Mouse (Mus musculus) adipocyte (in vitro differentiated cells): ENCODE data around the gene Tmem63b.

ENCODE experiments used
- DNase-seq: peaks from one replicate; pipeline ENCODE4 v3.0.0-alpha.2; 2016; ENCODE audit warnings: low spot score

Gene Tmem63b

DNA sequence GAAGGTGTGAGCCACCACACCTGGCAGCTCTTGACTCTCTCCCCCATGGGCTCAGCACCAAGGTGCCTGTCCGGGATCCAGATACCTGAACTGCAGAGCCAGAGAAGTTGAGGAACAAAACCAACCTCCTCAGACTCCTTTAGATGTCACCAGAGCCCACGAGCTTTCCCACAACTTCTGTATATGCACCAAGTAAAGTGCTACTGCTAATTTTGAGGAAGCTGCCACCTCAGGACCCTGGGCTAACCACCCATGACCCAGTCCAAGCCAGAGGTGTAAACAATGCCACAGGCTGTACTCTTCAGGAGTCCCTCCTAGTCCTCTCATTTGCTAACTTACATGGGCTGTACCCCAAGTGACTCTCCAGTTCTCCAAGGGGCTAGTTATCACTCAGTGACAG is 14.1 kb downstream of the Tmem63b start:
- no peak for DNase-seq

DNA sequence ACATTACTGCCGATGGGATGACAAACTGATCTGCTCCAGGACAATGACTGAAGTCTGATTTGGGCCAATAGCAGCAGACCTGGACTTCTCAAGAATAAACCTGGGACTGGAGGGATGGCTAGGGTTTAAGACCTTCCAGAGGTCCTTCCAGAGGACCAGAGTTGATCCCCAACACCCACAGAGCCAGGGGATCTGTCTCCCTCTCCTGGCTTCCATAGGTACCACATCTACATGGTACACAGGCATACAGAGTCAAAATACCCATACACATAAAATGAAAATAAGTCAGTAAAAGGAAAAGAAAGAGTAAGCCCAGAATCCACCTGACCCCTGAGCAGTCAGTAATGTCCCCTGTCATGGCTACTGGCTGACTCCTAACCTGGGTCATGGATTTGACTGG is 14.9 kb downstream of the Tmem63b start:
- DNase-seq = no peak

DNA sequence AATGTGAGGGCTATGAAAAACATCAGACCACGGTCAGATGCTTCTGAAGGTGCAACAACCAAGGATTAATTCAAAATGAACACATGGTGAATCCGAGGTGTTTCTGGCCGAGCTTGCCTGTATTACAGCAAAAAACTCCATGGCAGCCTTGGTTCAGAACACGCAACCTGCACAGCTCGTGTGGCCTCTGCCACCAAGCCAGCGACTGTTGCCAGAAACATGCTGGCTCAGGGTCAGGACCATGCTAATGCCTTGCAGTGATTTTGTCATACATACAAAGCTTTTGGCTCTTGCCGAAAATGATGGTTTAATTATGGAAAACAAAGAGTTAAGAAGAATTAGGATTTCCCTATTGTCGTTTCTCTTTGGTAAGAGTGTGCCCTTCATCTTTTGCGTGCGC is 18.7 kb downstream of the Tmem63b start:
- no peak for DNase-seq

DNA sequence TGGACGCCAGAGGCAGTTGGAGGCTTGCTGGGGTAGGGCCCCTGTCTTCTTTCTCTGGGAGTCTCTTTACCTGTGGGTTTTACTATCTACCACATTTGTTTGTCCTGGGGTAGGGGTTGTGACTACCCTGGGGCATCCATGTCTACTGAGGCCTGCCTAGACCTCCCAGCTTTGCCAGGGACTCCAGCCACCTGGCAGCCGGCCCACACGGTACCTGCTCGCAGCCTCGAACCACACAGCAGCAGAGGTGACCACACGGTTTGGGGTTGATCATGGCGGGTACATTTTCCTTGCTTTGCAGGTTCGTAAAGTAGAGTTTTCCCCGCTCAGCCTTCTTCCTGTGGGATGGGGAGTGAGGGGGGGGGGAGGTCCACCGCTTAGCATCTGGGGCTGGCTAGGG is 19.2 kb downstream of the Tmem63b start:
- no peak for DNase-seq

DNA sequence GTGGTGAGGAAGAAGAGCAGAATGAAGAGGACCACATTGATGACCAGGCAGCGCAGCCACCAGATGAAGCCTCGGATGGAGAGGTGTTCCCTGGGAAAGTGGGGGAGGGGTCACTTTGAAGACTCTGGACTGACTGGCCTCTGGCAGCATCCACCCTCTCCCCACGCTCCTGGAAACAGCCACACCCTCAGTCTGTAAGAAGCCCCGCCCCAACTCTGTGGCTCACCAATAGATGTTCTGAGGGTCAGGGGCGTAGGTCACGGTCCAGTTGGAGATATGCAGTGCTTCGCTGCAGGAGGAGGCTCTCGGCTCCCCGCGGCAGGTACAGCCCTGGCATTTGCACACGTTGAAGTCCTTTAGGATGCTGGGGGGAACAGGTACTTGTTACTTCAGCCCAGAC is 20.6 kb downstream of the Tmem63b start:
- no peak for DNase-seq

DNA sequence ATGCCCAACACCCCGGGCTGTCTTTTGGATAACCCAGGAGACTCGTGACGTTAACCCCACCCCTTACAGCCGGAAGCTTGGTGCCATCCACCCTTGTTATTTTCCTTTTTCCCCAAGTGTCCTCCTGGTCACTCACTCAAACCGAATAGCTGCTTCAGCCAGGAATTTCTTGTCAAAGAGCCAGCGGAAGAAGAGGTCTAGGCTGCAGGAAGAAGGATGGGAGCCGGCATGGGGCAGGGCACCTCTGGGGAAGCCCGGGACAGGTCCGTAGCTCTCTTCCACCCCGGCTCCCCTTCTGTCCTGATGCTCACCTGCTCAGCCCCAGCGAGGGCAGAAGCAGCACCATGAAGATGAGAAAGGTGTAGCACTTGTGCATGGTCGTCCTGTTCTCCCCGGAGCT is 22.1 kb downstream of the Tmem63b start:
- DNase-seq = no peak

DNA sequence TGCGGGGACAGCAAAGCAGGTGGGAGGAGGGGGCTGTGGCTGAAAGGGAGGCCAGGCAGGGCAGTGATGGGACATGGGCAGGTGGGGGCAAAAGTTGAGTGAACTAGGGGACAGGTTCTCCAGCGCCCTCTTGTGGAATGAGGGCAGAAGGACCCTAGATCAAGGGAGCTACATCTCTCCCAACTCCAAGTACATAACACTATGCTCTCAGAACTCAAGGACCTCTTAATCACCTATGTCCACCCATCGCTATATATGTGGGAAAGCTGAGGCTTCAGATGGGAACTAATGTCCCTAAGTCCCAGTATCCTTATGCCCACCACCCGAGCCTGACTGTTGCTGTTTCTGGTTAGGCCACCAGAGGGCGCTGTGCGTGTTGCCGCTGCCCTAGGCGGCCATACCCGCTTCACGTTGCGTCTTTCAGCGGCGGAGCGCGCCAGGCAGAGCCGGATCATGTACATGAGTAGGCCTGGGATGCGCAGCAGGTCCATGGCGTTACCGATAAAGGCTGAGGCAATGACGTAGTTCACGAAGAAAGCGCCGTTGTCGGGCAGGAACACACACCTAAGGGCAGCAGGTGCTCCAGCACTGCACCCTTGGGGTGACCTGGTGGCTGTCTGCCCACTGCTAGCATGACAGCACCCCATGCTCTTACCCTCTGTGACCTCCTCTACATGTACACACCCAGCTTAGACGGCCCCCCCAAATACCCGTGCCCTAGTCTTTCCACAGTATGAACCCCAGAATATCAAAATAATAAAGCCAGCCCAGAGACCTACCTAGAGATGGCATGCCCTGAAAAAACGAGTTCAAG is 23.4 kb downstream of the Tmem63b start:
- DNase-seq = no peak

DNA sequence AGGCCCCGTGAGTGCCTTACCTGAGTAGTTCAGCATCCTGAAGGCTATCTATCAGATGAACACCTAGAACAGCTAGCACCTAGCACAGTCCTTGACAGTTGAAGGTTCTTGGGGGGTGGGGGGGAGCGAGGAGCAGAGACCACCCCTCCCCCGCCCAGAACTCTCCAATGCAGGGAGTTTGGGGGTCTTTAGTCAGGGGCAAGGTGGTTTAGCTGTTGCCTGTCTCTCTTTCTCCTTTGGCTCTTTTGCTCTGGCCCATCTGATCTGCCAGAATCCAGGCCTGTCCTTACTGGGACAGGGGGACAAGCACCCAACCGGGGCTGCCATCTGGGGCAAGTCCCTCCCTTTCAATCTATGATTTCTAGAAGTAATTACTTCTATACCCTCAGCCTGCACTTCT is 27.5 kb downstream of the Tmem63b start, which contains the start of gene Capn11:
TSS of gene Capn11 (minus strand) at position 101 of the 400 bp plus-strand sequence.
- no peak for DNase-seq

DNA sequence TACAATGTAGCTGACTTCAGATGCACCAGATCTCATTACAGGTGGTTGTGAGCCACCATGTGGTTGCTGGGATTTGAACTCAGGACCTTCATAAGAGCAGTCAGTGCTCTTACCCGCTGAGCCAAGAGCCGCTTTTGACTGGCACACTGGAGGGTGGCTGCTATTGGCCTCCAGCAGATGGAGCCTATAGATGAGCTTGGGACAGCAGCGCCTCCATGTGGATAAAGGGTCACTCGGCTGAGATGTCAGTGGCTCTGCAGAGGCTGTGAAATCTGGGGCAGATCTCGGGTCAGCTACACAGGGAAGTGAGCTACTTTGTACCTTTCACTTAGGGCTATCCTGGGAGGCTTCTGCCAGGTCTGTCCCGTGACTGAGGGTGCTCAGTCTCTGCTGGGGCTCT is 30.9 kb downstream of the Tmem63b start:
- peak; percentile 47 for DNase-seq

DNA sequence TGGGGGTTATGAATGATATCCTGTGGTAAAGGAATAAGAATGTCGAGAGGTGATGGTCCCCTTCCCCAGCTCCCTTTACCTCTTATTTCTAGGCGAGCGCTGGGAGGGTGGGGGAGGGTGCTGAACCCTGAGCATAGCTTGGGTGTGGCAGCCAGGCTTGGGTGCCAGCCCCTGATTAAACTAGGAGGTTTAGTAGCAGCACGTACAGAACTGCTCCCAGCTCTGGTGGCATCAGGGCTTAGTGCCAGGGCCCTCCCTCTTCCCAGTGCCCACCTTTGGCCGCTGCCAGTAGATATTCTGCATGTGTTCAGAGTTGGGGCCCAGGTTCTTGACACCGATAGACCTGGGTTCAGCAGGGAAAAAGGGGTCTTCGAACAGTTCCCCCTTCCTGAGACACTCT is 33.5 kb downstream of the Tmem63b start:
- no peak for DNase-seq

DNA sequence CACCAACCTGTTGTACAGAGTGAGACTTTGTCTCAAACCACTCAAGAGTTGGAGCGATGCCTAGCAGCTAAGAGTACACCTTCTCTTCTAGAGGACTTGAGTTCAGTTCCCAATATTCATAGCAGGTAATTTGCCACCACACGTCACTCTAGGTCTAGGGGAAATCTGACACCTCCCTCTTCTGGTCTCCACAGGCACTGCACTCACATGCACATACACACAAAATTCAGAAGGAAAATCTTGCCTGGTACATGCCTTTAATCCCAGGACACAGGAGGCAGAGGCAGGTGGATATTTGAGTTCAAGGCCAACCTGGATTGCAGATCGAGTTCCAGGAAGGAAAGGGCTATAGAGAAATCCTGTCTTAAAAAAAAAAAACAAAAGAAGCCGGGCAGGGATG is 42.5 kb downstream of the Tmem63b start:
- DNase-seq = no peak

DNA sequence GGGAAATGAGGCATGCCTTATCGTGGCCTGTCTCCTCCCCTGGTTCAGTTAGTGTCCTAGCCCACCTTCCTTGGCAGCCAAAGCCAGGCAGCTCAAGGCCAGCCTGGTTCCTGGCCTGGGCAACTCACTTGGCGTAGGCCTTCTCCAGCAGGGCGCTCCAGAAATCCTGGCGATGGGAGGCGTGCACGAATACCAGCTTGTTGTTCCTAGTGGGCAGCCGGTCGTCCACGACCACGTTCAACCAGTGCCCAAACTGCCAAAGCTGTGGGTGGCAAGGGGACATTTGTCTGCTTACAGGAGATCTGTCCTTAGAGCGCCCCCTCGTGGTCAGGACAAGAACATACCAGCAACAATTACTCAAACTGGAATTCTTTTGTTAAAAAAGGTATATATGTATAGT is 44.0 kb downstream of the Tmem63b start:
- DNase-seq = peak; percentile 80

DNA sequence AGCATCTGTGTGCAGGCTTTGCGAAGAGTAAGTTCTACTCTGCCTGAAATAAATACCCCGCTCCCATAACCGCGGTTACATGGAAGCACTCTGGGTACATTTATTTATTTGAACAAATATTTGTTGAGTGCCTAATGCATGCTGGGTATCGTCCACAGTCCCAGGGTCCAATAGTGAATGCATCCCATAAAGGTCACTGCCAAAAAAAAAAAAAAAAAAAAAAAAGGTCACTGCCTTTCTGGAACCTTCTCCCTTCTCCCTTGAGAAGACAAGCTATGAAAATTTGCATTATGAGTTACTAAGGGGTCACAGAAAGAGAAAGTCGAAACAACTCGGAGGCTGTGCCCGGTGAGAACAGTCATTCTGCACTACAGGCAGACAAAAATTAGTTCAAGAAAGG is 44.7 kb downstream of the Tmem63b start:
- DNase-seq = no peak

DNA sequence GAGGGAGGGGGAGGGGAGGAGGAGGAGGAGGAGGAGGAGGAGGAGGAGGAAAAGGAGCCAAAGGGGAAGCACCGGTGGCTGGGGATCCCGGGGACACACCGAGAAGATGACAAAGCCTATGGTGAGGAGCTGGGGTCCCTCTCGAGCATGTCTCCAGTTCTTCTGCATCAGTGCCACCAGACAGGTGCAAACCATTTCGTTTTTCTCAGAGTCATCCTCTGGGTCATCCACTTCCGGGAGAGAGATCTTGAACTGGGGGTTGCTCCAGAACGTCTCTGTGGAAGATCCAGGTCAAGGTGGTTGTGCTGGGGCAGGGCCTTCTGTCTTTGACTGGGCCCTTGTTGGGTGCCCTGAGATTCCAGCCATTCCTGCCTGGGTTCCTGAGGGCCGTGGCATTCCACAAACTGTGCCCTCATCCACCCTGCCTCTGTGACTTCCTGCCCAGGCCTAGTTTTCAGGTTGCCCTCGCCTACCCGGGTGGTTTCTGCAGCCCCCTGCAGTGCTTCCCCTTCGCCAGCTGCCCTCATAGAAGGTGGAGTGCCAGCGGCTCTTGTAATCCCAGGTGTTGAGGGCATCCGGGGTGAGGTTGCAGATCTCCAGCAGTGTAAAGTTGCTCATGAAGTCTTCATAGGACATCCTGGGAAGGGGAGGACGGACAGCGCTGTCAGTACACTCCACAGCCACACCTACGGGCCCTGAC is 48.0 kb downstream of the Tmem63b start:
- DNase-seq = no peak

DNA sequence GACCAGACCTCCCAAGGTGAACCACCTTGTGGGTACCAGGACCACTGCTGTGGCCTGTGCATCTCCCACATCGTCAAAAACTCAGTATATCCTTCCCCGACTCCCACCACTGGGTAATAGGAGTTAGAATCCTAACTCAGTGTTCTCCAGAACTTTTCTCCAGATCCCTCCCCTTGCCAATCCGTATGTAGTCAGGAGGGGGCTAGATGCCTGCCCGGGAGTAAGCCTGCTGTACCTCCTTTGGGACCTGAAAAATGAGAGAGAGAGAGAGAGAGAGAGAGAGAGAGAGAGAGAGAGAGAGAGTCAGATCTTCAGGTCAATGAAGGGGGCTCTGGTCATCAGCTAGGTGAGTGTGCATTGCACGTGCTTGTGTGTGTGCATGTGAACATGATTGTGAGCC is 52.7 kb downstream of the Tmem63b start:
- DNase-seq = peak; percentile 73

DNA sequence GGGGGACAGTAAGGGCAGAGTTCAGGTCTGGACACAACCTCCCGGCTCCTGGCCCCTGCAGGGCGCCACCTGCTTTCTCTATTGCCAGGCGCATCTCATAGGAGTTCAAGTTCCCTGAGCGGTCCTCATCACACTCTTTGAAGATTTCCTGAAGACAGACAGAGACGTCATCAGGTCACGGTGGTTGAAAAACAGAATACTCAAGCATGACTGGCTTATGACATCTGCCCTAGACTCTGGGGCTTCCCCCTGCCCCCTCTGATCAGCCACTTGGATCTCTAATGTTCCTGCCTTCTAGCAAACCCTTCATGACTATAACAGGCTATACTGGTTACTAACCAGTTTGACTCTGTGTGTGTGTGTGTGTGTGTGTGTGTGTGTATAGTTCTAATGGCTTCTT is 54.8 kb downstream of the Tmem63b start:
- no peak for DNase-seq

DNA sequence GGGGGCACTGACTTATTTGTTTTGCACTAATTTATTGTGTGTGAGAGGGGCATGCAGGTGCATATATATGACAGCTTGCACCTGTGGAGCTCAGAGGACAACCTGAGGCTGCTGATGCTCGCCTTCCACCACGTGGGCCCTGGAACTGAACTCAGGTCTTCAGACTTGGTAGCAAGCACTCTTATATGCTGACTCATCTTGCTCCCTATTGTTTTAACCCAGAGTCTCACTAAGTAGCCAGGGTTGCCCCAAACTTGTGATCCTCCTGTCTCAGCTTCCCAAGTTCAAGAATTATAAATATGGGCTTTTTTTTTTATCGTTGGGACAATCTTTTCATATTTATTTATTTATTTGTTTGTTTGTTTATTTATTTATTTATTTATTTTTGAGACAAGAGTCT is 55.7 kb downstream of the Tmem63b start:
- no peak for DNase-seq

DNA sequence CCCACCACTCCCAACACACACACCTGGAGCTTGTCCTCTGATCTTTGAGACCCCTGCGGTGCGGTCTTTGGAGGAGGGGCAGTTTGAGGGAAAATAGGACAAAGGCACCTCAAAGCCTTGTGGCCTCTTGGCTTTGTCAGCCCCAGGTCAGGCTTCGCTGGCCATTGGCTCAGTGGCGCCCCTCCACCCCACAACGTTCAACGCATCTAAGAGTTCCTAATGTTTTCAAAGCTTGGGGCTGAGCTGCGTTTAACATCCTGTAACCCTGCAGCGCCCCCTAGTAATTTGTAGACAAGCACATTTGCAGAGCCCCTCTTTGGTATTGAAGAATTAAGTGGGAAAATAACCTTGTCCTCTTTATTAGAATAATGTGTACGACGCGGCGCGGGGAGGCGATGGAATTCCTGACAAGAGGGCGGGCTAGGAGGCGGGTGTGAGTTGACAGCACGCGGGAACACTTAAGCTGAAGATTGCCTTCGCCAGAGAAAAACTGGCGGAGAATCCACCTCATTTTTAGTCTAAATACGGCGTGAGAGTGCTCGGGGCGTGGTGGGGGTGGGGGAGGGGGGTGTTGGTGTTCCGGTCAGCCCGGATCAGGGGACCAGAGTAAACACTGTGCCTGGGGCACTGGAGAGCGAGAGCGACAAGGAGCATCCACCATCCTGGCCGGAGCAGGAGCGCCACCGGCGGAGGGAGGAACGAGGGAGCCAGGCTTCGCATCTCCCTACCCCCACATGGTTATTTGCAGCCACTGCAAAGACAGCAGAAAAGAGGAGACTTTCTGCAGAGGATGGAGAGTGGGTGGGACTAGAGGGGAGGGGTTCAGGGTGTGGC is 56.6 kb downstream of the Tmem63b start:
- DNase-seq = no peak

DNA sequence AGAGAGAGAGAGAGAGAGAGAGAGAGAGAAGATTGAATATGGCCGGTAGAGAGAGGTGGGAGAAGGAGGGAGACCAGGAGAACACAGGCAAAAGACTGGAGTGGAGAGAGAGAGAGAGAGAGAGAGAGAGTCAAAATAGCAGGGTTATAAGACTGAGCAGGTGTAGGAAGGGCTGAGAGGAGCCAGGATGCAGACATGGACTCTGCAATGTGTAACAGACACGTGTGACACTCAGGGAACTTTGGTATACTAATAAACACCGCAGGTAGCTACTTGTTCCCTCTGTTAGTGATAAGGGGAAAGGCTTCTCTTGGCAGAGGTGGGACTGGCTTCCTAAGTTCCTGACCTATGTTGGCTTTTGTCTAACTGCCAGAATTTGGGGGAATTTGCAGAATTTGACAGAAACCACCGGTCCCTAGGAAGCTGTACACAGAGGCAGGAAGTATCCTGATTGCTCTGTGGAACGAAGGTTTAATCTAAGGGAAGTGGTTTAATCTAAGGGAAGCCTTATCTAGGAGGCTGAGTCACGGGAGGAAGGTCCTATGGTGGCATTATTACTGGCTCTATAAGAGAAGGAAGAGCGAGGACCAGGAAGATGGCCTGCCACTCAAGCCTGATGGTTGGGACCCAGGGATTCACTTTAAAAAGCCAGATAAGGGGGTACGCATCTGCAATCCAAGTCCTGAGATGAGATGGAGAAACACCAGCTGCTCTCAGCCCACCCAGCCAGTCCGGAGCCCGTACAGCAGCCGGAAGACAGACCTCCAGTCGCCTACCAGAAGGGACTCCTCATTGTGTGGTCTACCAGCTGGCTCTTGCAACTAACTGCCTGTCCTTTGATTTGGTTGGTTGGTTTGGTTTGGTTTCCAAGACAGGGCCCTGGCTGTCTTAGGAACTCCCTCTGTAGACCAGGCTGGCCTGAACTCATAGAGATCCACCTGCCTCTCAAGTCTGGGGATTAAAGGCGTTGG is 57.5 kb downstream of the Tmem63b start:
- DNase-seq = no peak

DNA sequence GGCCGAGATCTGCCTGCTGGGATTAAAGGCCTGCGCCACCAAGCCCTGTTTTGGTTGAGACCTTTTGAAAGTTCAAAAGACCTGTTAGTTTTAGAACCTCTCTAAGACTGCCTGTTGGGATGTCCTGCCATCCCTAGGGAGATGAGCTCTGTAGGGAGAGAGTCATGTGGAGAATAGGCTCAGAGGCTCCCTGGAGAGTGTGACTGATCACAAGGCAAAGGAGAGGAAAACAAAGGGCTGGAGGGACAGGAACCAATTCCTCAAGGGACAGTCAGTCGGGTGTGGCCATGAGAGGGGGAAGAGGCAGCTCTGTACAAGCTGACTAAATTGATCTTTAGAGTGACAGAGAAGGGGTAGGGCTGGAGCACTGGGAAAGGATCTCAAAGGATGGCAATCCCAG is 58.5 kb downstream of the Tmem63b start:
- DNase-seq = peak; percentile 52

DNA sequence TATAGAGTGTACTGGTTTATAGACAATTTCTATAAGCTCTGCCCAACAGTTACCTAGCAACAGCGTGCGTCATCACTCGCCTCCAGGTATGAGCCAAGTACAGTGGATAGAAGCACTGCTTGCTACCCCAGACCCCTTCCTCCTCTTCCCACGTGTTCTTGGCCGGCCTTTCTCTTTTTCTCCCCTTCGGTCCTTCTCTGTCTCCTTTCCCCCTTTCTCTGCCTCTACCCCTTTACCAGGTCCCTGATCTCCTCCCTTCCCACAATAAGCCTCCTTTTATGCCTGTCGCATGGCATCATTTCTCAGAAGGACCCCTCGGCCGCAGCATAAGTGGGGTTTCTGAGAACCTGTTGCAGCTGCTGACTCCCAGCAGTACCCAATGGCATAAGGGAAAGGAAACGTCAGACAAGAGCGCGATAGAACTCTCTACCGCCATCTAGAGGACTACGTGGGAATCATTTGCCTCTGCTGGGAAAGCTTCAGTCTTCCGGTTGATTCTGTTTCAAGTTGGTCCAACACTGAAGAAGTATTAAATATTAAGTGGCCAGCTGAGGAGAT is 60.0 kb downstream of the Tmem63b start:
- peak; percentile 92 for DNase-seq
